ENCODE assay signal across 10 mouse cellular contexts in the genomic region with DNA sequence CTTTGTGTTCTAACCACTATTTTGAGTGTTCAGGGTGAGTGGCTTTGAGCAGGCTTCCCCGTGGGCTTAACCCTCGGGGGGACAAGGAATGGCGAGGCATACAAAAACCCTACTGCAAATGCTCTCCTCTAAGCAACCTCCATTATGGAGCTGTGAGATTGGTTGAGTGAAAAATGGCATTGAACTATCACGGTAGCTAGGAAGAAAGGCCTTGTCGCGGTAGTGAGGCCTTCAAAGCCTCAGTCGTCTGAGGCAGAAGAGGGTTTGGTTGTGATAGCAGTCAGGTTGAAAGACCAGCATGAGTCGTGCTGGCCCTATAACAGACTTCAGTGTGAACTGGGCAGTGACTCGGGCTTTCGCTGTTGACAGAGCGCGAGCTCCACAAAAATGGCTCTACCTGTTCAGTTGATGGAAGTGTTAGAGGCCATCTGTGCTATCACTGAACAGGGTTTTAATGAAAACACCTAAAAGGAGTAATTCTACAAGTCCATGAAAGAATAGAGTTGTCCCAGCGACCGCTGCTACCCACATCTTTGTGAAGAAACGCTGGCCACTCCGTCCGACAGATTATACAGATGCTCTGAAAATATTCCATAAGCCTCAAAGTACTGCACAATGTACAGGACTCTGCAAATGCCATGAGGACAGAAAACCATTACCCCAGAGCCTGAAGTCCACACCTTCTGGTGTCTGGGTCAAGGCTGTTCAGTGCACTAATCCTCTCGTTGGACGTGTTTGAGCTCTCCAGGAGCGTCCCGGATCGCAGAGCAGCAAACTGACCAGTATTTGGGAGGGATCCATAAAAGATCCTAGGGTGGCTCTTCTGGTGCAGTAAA. TPM values are rescaled to one million over a fixed set of nuclear protein-coding genes. Genes with fewer than 3 reads are reported as not detected.
A peak's percentile ranks its signal among the peaks of the same experiment; 100 is the strongest.
DNase-seq lines count a peak whose midpoint lies in the region; ATAC-seq and TF ChIP-seq lines count a peak whose summit lies in the region.
"Had no signal": no experiment of that assay in that cellular context is flagged by ENCODE, and none has a peak within 500 bp of the region (broad histone marks: within the 10 kb centered on the region; RNA-seq: fewer than 3 reads in every experiment).

No protein-coding gene starts in this region.

- no peak for TF ChIP-seq CTCF in forebrain, postnatal 0 days (IDR thresholded peaks at IDR 0.05; ENCODE audit: low read depth)

- peaks cover 71% of the 10 kb centered on the region for H3K27me3 ChIP-seq in forebrain, postnatal 0 days (ENCODE audit: insufficient read depth, low read length)
- peaks cover 87% of the 10 kb centered on the region for H3K27me3 ChIP-seq in liver, embryonic 12.5 days (replicated peaks)

- no peaks in the 10 kb centered on the region for H3K9me3 ChIP-seq in forebrain, postnatal 0 days (ENCODE audit: low read length)
- H3K9me3 ChIP-seq in liver, embryonic 12.5 days (replicated peaks): no peaks in the 10 kb centered on the region
- H3K9me3 ChIP-seq: heart, embryonic 15.5 days; liver, embryonic 13.5 days had no signal

- H3K4me3 ChIP-seq in forebrain, postnatal 0 days (ENCODE audit: low read depth, low read length): no peak overlapping the region
- no peak overlapping the region for H3K4me3 ChIP-seq in liver, embryonic 12.5 days
- H3K4me3 ChIP-seq: liver, embryonic 13.5 days had no signal

- H3K27ac ChIP-seq in forebrain, postnatal 0 days (ENCODE audit: low read depth, low read length): 0 out of 2 replicates have a peak overlapping the region, but pooled peaks have one; percentile 54
- H3K27ac ChIP-seq in liver, embryonic 12.5 days: no peak overlapping the region
- H3K27ac ChIP-seq: heart, embryonic 15.5 days; liver, embryonic 13.5 days had no signal

- no peak overlapping the region for H3K9ac ChIP-seq in forebrain, postnatal 0 days
- H3K9ac ChIP-seq in liver, embryonic 12.5 days: no peak overlapping the region
- H3K9ac ChIP-seq: heart, embryonic 15.5 days; liver, embryonic 13.5 days had no signal

- no peaks in the 10 kb centered on the region for H3K4me1 ChIP-seq in forebrain, postnatal 0 days (ENCODE audit: insufficient read depth)
- no peaks in the 10 kb centered on the region for H3K4me1 ChIP-seq in liver, embryonic 12.5 days
- H3K4me1 ChIP-seq: liver, embryonic 13.5 days had no signal

- H3K36me3 ChIP-seq in forebrain, postnatal 0 days (ENCODE audit: insufficient read depth): no peaks in the 10 kb centered on the region
- no peaks in the 10 kb centered on the region for H3K36me3 ChIP-seq in liver, embryonic 12.5 days
- H3K36me3 ChIP-seq: heart, embryonic 15.5 days; liver, embryonic 13.5 days had no signal

- WGBS in forebrain, postnatal 0 days: 30% methylated on average over 22 of the region's 22 CpGs
- 9% methylated on average over 22 of the region's 22 CpGs for WGBS in liver, embryonic 12.5 days (ENCODE audit: insufficient replicate concordance)

- no peak for ATAC-seq in forebrain, postnatal 0 days
- no peak for ATAC-seq in liver, embryonic 12.5 days

- DNase-seq in cerebellum, adult 11-12 months: peak; percentile 65
- DNase-seq in cerebellum, postnatal 36 days: peak; percentile 44 to 70
- DNase-seq in forebrain, postnatal 0 days: peak; percentile 43
- DNase-seq in neural tube, embryonic 10.5 days (ENCODE audit: extremely low spot score, low spot score): peak; percentile 62
- no peak for DNase-seq in thymus, adult 18-20 months
- no peak for DNase-seq in ovary, adult 18-20 months (ENCODE audit: low spot score)
- DNase-seq: kidney, postnatal 10 days; liver, embryonic 13.5 days had no signal

- peak overlapping the region; percentile 48 for H3K4me2 ChIP-seq in forebrain, postnatal 0 days (ENCODE audit: low read depth)
- no peak overlapping the region for H3K4me2 ChIP-seq in liver, embryonic 12.5 days

RNA-seq across cellular contexts. Expression of a gene that starts 7.6 kb away (rescaled TPM):
- total RNA-seq in forebrain, postnatal 0 days (2014; rRNA removed): 44.3 and 99.2 TPM in 2 replicates
- polyA plus RNA-seq in forebrain, postnatal 0 days (2015; fragmentation: Nextera tagmentation; extraction: Ambion mirVana): 24.7 and 48.1 TPM in 2 replicates
- polyA plus RNA-seq in liver, embryonic 12.5 days (2016; fragmentation: Nextera tagmentation; extraction: Ambion mirVana): not detected in 2 replicates
- polyA plus RNA-seq: heart, embryonic 15.5 days; liver, embryonic 13.5 days had no signal

RNA-seq across cellular contexts. Expression of a gene that starts 11.0 kb away (rescaled TPM):
- total RNA-seq in forebrain, postnatal 0 days (2014; rRNA removed): 65.4 and 127 TPM in 2 replicates
- polyA plus RNA-seq in forebrain, postnatal 0 days (2015; fragmentation: Nextera tagmentation; extraction: Ambion mirVana): 4.4 and 8.9 TPM in 2 replicates
- polyA plus RNA-seq in liver, embryonic 12.5 days (2016; fragmentation: Nextera tagmentation; extraction: Ambion mirVana): not detected in 2 replicates

Comparison
In these comparisons a context has a peak if more than half of its experiments do, and no peak if none do; other contexts are left out.
1. DNase-seq: peak in cerebellum, adult 11-12 months (single experiment), cerebellum, postnatal 36 days (2 of 2), forebrain, postnatal 0 days (single experiment) and neural tube, embryonic 10.5 days (single experiment); none in thymus, adult 18-20 months (0 of 2) and ovary, adult 18-20 months (single experiment).
2. RNA of a gene that starts 7.6 kb away (polyA plus RNA-seq): 24.7 to 48.1 TPM in forebrain, postnatal 0 days; not detected in liver, embryonic 12.5 days; every median in the first group is over 10 times any median in the second.